Mouse (Mus musculus) left cerebral cortex, adult 18-20 months (tissue): ENCODE measurements around the gene Zfp414. TPM values are rescaled to one million over a fixed set of nuclear protein-coding genes. Genes with fewer than 3 reads are reported as not detected.
"Not testable (repeated sequence)": the region's sequence is repeated elsewhere in the genome, so short reads cannot be mapped to it uniquely, and the experiment has no call there.

Experiments
- DNase-seq, 2 experiments: peaks; one replicate each; pipeline ENCODE4 v3.0.0; 2021 to 2022; ENCODE audit warnings: low spot score in 2 of 2, mixed read lengths in 1 of 2
- long read RNA-seq, 2 experiments: library from polyadenylated mRNA; stranded (forward); transcript quantifications; one replicate each; pipeline ENCODE4 v2.0.0; 2021
- total RNA-seq, 2 experiments: library from RNA; stranded (reverse); gene quantifications; 2 replicates each; pipeline ENCODE4 v1.2.3; 2021

The Zfp414 gene
- total RNA-seq: 10 to 100 TPM; 44.0 to 46.7 TPM
- long read RNA-seq, experiment 1, transcript Zfp414-206 (5 exons, 1,544 nt): minor isoform, 6 of 33 reads
- long read RNA-seq, experiment 1, transcript Zfp414-201 (6 exons, 1,197 nt): major isoform, 8 of 33 reads
- long read RNA-seq, experiment 1, partial matches to known transcripts: 13 of 33 reads
- long read RNA-seq, experiment 1, other reads (novel, unspliced or antisense): 6 of 33 reads
- long read RNA-seq, experiment 2, transcript Zfp414-206 (5 exons, 1,544 nt): minor isoform, 8 of 50 reads
- long read RNA-seq, experiment 2, transcript Zfp414-201 (6 exons, 1,197 nt): major isoform, 24 of 50 reads
- long read RNA-seq, experiment 2, partial matches to known transcripts: 12 of 50 reads
- long read RNA-seq, experiment 2, other reads (novel, unspliced or antisense): 3 of 50 reads

DNA sequence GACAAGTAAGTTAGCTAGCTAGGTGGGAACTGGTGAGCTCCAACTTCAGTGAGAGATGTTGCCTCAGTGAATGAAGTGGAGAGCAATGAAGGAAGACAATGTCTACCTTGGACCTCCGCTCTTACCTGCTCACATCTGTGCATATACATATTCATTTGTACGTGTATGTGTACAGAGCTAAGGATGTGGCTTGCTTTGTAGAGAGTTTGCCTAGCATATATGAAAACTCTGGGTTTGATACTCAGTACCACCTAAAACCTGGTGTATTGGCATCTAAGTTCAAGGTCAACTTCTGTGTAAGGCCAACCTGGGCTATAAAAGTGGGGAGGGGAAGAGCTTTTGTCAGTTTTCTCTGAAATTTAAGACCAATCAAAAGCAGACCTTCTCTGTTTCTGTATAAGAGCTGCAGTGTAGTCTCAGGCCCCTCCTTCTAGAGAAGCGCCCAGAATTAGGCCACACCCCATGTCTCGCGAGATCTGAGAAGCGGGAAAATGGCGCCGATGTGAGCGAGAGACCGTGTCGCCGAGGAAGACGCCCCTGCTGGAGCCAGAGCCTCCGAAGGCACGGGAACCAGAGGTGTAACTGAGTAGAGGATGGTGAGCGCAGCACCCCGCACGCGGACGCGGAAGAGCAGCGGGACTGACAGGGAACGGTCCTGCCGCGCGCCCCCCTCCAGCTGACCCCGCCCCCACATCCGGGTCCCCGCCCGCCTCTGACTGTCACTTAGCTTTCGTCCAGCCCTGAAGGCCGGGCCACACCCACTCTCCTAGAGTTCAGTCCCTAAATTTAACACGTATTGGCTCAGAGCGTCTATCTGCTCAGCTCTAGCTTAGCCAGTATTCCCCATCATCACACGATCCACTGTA, at the start of gene Zfp414:
Gene Zfp414 (plus strand): TSS at position 470 of the 866 bp plus-strand sequence.
- peak; percentile 86 to 91 for DNase-seq

DNA sequence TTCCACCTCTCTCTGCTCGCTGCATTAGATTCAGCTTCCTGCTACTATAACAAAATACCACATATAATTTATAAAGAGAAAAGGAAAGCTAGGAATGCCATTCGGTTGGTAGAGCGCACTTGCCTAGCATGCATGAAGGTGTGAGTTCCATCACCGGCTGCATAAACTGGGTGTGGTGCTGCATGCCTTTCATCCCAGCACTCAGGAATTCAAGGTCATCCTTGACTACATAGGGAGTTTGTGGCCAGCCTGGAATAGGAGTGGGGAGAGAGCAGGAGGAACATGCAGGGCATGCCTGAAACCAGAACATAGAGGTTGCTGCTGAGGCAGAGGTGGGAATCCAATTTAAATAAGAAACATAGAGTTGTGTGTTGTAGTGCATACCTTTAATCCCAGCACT, 44.8 kb upstream of the Zfp414 start:
- no peak for DNase-seq

DNA sequence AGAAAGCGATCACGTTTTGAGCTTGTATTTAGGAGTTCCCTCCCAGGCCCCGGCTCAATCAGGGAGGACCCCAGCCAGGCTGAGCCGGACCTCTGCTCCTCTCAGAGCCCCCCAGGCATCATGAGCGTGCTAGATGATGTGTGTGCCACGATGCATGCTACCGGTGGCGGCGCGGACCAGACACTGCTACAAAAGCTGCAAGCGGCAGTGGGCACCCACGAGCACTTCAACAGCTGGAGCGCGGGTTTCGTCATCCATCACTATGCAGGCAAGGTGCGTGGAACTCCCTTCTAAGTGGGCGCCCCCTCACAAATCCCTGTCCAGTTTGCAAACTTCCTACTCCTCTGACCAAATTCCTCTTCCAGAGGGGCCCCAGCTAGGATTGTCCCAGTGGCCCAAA, 42.9 kb upstream of the Zfp414 start:
- no peak for DNase-seq

DNA sequence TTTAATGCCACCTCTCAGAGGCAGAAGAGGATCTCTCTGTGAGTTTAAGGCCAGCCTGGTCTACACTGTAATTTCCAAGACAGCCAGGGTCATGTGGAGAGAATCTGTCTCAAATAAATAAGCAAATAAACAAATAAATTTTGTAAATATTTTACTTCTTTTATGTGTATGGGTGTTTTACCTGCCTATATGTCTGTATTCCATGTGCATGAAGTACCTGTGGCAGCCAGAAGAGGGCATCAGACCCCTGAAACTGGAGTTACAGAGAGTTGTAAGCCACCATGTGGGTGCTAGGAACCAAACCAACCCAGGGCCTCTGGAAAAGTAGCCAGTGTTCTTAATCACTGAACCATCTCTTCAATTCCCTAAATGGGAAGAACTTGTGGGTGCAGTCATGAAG, 31.6 kb upstream of the Zfp414 start:
- DNase-seq: no peak

DNA sequence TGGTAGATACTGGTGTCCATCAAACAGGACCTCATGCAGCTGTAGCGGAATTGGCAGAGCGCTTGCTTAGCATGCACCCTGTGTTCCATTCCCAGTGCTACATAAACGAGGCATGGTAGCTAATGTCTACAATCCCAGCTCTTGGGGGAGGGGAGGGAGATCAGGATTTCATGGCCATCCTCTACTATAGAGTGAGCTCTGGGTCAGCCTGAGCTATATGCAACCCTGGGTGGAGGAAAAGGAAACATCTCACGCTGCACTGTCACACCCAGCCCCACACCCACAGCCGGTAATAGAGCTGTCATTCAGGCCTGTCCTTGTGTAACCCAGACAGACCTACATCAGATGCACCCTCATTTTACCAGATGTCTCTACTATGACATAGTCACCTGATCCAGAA, 30.4 kb upstream of the Zfp414 start:
- no peak for DNase-seq

DNA sequence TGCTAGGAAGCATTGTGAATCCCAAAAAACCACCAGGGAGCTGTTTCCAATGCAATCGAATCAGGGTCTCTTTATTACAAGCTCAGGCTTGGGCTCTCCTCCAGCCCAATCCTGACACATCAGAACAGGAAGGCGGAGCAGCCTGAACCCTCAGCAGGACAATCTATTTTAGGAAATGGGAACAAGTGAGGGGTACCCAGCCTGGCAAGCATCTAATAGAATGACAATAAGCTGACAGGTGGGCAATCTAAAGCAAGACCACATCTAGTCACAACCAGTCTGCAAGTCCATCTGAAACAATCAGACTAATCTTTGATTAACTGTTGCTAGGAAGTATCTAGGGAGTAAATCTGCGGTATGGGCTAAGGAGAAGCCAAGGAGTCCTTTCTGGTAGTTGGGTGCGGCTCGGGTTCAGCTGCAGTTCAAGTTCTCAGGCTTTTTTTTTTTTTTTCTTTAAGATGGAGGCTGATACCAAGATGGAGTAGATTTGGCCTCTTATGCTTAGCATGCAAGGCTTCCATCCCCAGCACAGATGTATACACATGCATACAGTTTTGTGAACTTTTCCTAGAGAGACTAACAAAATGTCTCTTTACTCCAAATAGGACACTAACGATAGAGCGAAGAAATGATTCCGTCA, 28.9 kb upstream of the Zfp414 start:
- DNase-seq: no peak

DNA sequence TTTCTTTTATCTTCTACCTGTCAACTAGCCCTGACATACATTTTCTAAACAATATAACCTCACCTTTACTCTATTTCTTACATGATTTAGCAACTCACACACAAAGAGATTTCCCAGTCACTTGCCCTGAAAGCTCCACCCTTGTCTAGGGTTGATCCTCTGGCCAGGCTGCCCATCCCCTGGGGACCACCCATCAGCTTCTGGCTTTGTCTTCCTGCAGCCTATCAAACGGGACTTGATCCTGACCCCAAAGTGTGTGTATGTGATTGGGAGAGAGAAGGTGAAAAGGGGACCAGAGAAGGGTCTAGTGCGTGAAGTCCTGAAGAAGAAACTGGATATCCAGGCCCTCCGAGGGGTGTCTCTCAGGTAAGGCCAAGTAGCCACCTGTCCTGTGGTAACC, 28.1 kb upstream of the Zfp414 start:
- no peak for DNase-seq

DNA sequence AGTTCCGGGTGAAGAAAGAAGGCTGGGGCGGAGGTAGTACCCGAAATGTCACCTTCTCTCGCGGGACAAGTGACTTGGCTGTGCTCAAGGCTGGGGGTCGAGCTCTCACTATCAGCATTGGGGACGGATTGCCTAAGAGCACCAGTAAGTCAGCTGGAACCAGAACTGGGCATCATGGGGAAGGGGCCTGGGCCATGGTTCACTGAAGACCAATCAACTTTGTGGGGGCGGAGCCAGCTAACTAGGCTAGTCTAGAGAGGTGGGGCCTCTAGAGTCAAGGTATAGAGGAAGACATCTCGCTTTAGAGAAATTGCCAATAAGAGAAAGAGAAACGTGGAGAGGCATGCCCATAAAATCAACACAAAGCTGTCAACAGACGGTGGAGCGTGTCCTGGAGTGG, 26.9 kb upstream of the Zfp414 start:
- no peak for DNase-seq

DNA sequence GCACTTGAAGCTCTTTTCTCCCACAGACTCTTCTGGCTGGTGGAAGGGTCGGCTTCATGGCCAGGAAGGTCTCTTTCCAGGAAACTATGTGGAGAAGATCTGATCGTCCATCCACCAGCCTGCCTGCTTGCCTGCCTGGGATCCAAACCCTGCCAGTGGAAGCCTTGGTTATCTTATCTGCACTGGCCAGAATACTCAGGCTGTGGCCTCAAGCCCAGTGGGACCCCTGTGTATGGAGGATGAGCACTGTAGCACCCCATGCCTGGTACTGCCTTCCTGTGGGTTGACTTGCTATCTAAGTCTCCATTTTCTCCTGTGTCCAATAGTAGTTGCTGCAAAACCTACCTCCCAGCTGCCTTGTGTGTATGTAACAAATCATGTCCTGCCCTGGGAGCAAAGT, 21.6 kb upstream of the Zfp414 start:
- DNase-seq: no peak

DNA sequence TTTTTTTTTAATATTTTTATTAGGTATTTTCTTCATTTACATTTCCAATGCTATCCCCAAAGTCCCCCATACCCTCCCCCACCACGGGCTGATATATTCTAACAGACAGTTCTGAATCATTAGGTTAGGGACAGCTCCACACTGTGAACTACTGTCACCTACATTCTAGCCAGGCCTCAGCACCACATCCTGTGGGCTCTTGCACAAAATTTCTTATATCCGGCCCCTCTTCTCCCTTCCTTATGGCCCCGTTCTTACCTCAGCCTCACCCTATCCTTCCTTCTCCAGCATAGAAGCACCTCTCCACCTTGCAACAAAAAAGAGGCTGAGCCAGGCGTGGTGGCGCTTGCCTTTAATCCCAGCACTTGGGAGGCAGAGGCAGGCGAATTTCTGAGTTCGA, 18.3 kb upstream of the Zfp414 start:
- DNase-seq: no peak

DNA sequence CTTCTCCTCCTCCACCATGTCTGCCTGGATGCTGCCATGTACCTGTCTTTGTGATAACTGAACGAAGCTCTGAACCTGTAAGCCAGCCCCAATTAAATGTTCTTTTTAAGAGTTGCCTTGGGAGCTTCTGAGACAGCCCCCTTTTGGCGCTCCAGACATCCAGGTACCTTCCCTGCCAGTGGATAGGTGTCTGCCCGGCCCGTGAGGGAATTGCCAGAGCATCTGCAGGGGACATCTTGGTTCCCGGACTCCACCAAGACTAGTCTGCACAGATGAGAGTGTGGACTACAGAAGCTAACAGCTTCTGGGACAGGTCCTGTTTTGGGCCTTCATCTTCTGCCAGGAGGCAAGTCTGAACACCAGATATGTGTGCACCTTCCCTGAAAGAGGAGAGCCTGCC, 15.2 kb upstream of the Zfp414 start:
- not testable (repeated sequence) for DNase-seq

DNA sequence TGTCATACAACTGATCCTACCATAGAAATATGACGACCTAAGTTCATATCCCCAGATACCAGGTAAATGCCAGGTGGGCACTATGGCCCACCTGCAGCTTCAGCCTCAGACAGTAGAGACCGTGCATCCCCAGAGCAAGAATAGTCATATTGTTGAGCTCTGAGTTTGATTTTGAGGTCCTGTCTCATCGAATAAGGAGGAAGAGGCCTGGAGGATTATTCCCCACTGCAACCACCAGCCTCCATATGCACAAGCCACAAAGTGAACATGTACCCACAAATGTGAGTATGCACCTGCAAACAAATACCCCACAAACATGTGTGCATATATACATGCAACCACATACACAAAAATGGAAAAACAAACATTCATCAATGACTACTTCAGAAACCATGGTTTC, 1.6 kb upstream of the Zfp414 start:
- DNase-seq: no peak

DNA sequence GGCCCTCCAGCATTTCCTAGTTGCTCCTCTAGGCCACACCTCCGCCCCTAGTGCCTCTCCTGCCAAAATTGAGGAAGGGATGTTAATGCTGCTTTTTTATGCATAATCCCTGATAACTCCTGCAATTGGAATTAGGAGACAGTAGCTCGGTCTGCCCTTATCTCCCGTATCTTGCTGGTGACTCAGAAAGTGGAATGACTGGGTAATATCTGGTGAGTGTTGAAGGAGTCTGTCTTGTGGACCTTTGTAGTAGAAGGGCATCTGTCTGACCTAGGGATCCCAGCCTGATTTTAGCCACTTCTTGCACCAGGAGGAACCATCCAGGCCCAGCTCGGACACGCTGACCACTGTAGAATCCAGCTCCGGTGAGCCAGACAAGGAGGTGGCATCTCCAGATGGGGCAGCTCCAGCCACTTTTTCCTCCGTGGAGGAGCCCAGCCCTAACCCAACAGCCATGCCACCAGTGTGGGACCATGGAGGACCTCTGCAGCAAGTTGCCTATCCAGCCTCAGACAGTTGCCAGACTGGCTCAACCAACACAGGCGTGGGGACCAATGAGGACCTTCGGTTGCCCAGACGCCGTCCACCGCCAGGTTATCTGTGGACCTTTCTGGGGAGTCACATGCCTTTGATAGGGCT, 716 bp downstream of the Zfp414 start:
- DNase-seq: no peak

DNA sequence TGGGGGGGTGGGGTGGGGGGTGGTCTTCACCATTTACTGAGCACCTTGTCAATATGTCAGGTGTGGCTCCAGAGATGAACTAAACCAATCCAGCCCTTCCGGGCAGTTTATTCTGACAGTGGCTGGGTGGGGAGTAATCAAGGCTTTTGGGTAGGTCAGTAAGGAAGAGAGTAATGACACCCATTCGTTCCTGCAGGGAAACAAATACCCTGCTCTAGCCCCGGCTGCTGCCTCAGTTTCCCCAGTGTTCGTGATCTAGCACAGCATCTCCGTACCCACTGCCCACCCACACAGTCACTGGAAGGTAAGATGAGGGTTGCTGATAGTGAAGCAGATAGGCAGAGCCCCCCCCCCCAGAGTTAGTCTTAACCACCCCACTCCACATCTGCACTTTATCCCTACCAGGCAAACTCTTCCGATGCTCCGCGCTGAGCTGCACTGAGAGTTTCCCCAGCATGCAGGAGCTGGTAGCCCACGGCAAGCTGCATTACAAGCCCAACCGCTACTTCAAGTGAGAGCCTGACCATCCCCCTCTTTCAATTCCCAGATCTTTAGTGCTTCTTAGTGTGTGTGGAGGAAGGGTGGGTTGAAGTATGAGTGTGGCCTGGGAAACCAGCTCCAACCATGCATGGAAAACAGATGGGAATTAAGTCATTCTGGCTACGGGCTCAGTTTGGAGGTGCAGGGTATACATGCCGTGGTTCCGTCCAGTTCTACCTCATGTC, 1.4 kb downstream of the Zfp414 start:
- no peak for DNase-seq

DNA sequence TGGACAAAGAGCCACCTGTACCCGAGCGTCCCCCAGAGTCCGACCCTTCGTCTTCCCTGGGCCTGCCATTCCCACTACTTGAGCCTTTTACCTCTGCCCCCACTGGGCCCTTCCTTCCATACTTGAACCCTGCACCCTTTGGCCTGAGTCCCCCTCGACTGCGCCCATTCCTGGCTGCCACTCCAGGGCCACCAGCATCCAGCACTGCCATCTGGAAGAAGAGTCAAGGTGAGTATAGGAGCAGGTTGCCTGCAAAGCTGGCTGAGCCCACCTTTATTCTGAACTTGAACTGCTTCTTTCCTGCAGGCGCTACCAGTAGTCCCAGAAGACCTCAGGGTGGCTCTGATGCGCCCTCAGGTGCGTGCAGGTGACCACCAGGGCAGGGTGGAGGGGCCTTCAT, 2.3 kb downstream of the Zfp414 start:
- no peak for DNase-seq

DNA sequence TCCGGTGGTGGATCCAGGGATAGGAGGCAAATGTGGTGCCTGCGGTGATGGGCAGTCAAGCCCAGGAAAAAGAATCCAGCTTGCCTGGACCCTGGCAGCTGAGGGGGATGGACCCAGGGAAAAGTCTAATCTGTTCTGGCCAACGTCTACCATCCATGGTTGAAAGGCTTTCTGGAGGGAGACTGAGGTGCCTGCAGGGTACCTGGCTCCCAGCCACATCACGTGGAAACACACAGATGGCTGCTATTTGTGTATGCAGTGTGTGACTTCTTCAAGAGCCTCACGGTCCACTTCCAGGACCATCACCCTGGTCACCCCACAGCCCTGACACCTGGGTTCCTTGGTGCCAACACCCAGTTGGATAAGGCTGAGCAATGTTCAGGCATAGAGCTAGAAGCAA, 2.9 kb downstream of the Zfp414 start:
- DNase-seq: no peak

DNA sequence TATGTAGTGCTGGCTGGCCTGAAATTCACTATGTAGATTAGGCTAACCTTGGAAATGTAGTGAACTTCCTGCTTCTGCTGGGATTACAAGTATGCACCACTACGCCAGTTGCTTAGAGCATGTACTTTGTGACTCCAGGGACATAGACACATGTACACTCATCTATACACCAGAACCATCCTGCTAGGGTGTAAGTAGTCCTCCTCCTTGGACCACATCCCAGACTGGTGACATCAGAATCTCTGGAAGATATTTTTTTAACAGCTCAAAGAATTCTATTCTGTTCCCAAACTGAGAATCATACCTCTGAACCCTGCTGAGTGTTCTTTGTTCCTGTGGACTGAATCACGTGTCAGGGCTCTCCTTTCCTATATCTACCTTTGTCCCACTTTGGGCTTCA, 8.1 kb downstream of the Zfp414 start:
- peak; percentile 65 to 70 for DNase-seq

DNA sequence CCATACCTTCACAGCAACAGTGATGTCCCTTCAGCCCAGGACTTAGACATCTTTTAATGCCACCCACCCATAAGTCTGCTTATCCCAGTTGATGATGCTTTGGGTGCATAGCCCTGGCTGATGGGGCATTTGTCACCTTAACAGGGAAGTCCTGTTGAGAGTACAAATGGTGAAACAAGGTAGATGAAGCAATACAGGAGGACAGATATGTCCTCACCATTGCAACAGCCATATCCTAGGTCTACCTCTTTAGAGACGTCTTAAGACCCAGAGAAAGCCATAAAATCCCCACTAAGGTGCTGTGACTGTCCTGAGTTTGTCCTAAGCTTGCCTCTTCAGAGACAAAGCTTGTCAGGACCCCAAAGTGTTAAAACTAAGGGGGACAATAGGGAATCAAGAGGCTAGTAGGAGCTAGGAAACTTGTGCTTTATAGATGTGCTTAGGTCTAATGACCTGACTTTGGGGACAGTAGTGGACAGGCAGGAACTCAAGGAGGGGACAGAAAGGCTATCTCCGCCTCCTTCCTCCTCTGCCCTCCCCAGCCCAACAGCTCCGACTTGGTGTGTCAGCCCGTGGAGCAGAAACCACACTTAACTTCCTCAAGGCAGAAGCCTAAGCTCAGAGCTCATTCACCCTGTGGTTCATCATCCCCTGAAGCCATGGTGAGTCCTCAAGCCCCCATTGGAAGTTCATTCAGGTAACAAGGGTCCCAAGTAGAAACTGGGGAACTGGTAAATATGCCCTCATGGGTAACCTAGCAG, 8.8 kb downstream of the Zfp414 start, which contains the start of gene Pram1:
Gene Pram1 (plus strand): TSS at position 541 of the 761 bp plus-strand sequence.
- DNase-seq: no peak

DNA sequence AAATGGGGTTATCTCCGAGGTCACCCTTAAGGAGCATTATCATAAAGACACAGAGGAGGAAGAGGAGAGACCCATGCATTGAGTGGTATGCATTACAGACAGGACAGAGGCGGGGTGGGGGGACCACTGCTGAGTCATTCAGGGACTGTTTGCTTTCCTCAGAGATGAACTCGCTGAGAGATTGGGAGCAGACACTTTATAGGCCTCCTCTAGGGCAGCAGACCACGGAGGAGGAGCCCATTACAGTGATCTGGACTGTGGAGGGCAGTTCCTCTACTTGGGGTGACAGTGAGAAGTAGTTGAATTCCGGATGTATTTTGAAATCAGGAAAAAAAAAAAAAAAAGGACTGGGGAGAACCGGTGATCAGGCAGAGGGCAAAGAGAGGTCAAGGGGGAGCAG, 10.9 kb downstream of the Zfp414 start:
- DNase-seq: no peak

DNA sequence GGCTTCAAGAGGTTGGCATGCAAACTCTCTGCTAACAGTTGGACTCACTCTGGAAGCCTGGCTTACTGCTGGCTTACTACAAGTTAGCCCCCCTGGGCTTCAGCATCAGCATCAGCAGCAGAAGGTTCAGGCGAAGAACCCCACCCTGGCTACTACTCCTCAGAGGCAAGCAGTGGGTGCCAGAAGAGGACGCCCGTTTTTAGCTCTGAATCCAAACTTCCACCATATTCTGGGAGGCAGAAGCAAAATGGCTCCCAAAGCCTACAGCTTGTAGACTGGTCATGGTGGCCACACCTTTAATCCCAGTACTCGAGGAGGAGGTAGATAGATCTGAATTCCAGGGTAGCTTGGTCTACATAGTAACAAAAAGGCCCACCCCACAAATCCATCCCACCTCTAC, 15.2 kb downstream of the Zfp414 start:
- no peak for DNase-seq
